Mouse (Mus musculus): ENCODE measurements at regions not wholly inside any gene's neighbourhood (a gene's known extent, or its start where the extent isn't known, plus 50 kb on each side); places are given as distances from the start of the nearest gene placed in this dataset.

- TF ChIP-seq POLR2A (IDR thresholded peaks at IDR 0.05; ENCODE audit: control insufficient read depth, extremely low read depth, insufficient read depth, low read length, poor library complexity) (no peak), CTCF (IDR thresholded peaks at IDR 0.05; ENCODE audit: borderline replicate concordance, control insufficient read depth, extremely low read depth, insufficient read depth, low read length, poor library complexity) (no peak)
Observed at GRCm38 (mm10) chr3:143340032-143340431, 458.2 kb upstream of the Pkn2 start.

Measured in thymus, adult 2 months (tissue).